Mouse (Mus musculus) stomach, postnatal 0 days (tissue): ENCODE results near the gene Pla2g4a.

Source experiments
- CTCF ChIP-seq: IDR thresholded peaks from 2 replicates; pipeline ENCODE4 v1.5.1; 2016; ENCODE audit warnings: antibody characterized with exemption, low read depth, mild to moderate bottlenecking, moderate library complexity
- EP300 ChIP-seq: optimal IDR thresholded peaks from 2 replicates; pipeline ENCODE3; 2016; ENCODE audit warnings: antibody characterized with exemption

GRCm38 (mm10) chr1:149876502-149876901 lies 84.6 kb downstream of the Pla2g4a start:
- TF ChIP-seq CTCF = no peak
- TF ChIP-seq EP300 = no peak
